Mouse (Mus musculus) brown adipose tissue, adult 24 weeks (tissue): ENCODE data around the gene Ptov1. TPM values are rescaled to one million over a fixed set of nuclear protein-coding genes. Genes with fewer than 3 reads are reported as not detected.
A peak's percentile ranks its signal among the peaks of the same experiment; 100 is the strongest.

Source experiments
- H3K27ac ChIP-seq: fragments of 200-500 bp; replicated peaks from 2 replicates; pipeline ENCODE4 v1.5.1; 2012; ENCODE audit warnings: low read depth, mild to moderate bottlenecking, low read length
- H3K4me1 ChIP-seq: fragments of 200-500 bp; 2 replicates; pipeline ENCODE4 v1.6.1; 2012; ENCODE audit warnings: low read length, mixed read lengths; ENCODE audit not compliant: control insufficient read depth, insufficient read depth, insufficient read length
- H3K4me3 ChIP-seq: fragments of 200-500 bp; 2 replicates; pipeline ENCODE4 v1.5.1; 2012; ENCODE audit warnings: low read depth, mild to moderate bottlenecking, low read length, moderate library complexity; ENCODE audit not compliant: insufficient read depth
- polyA plus RNA-seq: library from polyadenylated mRNA; stranded (reverse); fragments of >200 nt; gene quantifications from 2 replicates; pipeline ENCODE4 v1.2.4, GENCODE M21; 2012; ENCODE audit not compliant: missing spikeins, insufficient read depth, insufficient read length

The Ptov1 gene
- polyA plus RNA-seq, 1 experiment: 68.5 TPM

DNA sequence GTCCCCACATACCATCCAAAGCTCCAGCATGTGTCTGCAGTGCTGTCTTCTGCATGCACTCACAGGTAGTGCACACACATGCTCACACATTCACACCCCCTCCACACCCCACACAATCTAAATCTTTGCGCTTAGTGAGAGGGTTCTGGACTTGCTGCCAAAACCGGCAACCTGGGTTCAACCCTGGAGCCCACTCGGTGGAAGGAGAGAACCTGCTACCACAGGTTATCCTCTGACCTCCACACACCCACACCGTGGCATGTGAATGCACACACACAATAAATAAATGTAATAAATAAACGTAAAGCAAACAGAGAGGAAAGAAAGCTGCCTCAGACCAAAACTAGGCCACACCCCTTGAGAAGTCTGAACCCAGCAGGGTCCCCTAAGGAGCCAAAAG, 21.8 kb downstream of the Ptov1 start:
- Histone ChIP-seq H3K4me3 (peak overlapping the region; percentile 75), H3K27ac (no peak overlapping the region), H3K4me1 (peaks cover 3% of the 10 kb centered on the region; the same call in 1 of the 2 replicates)

DNA sequence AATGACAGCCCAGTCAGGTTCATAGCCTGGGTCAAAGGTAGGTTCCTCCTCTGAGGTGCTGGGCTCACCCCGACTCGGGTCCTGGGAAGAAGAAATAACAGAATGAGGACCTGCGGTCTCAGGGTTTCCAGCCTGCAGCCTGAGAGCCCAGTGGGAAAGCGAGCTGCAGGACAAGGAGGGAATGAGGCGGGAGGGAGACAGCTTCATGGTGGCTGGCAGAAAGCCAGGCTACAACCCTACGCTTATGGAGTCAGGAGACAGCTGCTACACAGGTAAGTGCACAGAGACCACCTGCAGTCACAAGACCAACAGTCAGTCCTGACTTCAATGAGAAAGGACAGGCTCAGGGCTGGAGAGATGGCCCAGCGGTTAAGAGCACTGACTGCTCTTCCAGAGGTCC, 22.8 kb downstream of the Ptov1 start:
- Histone ChIP-seq H3K4me1 (peaks cover 3% of the 10 kb centered on the region; the same call in 1 of the 2 replicates), H3K4me3 (no peak overlapping the region)

DNA sequence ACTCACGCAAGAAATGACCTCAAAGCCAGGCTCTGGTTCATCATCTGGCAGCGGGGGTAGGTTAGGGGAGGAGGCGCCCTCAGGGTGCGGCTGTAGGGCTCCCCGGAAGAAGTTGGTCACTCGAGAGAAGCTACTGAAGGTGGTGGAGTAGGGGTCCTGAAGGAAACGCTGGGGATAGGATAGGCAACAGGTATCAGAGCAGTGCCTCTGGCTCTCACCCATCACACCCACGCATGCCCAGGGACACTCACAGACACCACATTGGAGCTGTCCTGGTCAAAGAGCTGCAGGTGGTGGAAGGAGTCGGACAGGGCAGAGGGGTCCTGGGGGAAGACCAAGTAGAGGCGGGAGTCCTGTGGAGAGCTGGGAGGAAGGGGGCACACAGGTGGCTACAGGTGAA, 24.6 kb downstream of the Ptov1 start:
- Histone ChIP-seq H3K4me1 (peaks cover 5% of the 10 kb centered on the region), H3K4me3 (no peak overlapping the region), H3K27ac (no peak overlapping the region)

More for the DNA sequence above, 22.8 kb downstream of the Ptov1 start:
- H3K27ac ChIP-seq: no peak overlapping the region

DNA sequence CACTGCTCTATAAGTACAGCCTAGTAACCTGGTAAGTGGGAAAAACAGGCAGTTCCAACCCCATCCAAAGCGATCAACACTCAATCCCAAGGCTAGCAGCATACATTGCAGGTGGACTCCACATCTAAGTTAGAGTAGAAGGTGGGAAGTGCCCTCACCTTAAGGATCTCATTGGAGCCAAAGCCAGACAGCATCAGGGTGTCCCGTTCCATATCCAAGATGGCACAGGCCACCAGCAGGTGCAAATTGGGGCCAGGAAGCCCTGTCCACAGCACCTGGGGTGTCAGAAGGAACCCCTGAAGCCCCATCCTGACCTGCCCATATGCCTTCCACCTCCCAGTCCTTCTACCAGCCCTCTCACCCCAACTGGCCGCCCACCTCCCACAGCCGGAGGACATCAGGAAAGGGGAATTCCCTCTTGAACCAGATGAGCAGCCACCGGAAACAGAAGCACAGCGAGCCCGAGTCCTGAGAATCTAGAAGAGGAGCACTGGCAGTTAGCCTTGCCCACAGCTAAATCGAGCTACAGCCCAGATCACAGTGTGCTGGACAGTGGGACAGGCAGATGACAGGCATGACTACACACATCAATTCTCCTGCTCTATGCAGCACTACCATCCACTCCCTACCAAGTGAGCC, 27.6 kb downstream of the Ptov1 start:
- peaks cover 5% of the 10 kb centered on the region for H3K4me1 ChIP-seq
- H3K27ac ChIP-seq: no peak overlapping the region
- H3K4me3 ChIP-seq: no peak overlapping the region

DNA sequence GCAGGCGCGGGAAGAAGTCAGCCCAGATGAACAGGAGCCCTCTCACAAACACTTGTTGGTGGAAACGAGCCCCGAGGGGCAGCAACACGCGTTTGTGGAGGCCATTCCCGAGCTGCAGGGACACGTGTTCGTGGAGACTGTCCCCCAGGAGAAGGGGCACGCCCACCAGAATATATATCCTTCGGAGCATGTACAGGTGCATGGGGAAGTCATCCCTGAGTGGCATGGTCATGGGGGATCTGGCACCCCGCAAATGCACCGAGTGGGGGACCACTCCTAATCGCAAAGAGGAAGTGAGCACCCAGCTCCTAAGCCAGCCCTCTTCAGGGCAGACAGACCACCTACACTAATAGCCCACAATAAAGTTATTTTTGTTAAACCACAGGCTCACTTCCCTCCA, 29.2 kb downstream of the Ptov1 start:
- Histone ChIP-seq H3K4me3 (no peak overlapping the region), H3K27ac (no peak overlapping the region), H3K4me1 (peaks cover 14% of the 10 kb centered on the region)

DNA sequence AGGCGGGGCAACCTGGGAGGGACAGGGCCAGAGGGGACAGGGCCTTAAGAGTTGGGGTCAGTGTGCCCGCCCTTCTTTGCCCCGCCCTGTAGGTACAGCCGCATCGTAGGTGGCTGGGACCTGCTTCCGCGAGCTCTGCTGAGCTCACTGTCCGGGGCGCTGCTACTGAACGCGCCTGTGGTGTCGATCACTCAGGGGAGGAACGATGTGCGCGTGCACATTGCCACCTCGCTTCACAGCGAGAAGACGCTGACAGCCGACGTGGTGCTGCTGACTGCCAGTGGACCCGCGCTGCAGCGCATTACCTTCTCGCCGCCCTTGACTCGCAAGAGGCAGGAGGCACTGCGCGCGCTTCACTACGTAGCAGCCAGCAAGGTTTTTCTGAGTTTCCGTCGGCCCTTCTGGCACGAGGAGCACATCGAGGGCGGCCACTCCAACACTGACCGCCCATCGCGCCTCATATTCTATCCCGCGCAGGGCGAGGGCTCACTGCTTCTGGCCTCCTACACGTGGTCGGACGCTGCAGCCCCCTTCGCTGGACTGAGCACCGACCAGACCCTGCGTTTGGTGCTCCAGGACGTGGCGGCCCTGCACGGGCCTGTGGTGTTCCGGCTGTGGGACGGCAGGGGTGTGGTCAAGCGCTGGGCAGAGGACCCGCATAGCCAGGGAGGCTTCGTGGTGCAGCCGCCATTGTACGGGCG, 29.9 kb downstream of the Ptov1 start:
- Histone ChIP-seq H3K4me1 (peaks cover 14% of the 10 kb centered on the region), H3K27ac (no peak overlapping the region), H3K4me3 (peak overlapping the region; percentile 37)

DNA sequence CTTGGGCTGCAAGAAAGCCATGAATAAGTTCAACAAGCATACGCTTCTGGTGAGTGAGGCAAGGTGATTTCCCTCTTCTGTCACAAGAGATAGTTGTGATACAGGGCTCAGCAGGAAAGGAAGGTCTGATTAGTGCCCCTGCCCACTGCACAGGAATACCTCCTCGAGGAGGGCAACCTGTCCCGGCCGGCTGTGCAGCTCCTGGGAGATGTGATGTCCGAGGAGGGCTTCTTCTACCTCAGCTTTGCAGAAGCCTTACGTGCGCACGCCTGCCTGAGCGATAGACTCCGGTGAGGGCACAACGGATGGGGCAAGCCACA, 30.5 kb downstream of the Ptov1 start:
- H3K27ac ChIP-seq: no peak overlapping the region
- H3K4me3 ChIP-seq: no peak overlapping the region
- H3K4me1 ChIP-seq: peaks cover 14% of the 10 kb centered on the region

DNA sequence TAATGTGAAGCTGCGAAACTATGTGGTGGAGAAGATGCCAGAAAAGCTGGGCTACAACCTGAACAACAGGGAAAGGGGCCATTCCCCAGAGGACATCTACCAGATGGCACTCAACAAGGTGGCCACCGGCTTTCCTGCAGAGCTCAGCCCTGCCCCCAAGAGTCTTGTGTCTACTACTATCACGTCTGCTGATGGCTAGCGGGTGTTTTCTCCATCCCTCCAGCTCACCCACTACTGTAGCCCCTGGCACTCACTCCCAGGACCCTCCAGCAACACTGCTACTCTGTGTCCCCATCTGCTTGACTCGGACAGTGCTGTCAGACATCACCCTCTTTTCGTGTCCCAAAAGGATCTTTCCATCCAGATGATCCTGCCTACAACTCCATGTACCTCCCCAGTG, 31.5 kb downstream of the Ptov1 start:
- H3K4me1 ChIP-seq: peaks cover 14% of the 10 kb centered on the region
- H3K27ac ChIP-seq: no peak overlapping the region
- H3K4me3 ChIP-seq: no peak overlapping the region

DNA sequence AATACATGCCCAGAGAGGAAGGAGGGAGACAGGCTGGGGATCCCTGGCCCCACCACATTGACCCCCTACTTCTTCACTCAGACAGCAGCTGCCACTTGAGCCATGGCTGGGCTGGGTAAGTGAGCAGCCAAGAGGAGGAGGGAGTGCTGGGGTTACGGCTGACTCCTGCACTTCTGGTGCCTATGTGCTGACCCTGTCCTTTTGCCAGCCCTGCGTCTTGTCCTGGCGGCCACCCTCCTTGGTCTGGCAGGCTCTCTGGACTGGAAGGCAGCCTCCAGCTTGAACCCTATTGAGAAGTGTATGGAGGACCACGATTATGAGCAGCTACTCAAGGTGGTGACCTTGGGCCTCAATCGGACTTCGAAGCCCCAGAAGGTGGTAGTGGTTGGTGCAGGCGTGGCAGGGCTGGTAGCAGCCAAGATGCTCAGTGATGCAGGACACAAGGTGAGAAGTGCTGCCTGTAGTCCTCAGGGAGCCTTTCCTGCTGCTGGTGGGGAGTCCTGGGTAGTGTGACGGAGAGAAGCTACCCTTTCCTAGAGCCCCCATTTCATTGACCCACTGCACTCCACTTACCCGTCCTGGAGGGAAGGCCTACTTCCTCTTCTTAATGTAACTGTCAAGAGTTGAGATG, 33.0 kb downstream of the Ptov1 start:
- Histone ChIP-seq H3K4me3 (no peak overlapping the region), H3K4me1 (peaks cover 14% of the 10 kb centered on the region), H3K27ac (peak overlapping the region; percentile 15; the same call in 1 of the 2 replicates)

DNA sequence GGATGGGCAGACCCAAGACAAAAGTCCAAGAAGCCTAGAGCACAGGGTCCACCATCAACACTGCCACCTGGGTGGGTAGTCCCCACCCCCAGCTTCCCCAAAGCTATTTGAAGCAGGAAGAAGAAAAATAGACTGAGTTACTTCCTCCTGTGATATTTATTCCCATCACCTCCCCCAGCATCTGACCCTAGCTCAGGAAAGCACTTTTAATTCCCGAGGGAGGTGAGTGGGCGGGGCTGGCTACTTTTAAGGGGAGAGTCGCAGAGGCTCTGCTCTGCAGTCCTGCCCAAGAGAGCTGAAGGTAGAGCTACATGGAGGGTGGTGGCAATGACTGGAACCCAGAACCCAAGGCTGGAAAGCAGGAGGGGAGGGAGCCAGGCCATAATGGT, 33.6 kb downstream of the Ptov1 start:
- no peak overlapping the region for H3K4me3 ChIP-seq
- peak overlapping the region; percentile 15; the same call in 1 of the 2 replicates for H3K27ac ChIP-seq
- peaks cover 14% of the 10 kb centered on the region for H3K4me1 ChIP-seq

DNA sequence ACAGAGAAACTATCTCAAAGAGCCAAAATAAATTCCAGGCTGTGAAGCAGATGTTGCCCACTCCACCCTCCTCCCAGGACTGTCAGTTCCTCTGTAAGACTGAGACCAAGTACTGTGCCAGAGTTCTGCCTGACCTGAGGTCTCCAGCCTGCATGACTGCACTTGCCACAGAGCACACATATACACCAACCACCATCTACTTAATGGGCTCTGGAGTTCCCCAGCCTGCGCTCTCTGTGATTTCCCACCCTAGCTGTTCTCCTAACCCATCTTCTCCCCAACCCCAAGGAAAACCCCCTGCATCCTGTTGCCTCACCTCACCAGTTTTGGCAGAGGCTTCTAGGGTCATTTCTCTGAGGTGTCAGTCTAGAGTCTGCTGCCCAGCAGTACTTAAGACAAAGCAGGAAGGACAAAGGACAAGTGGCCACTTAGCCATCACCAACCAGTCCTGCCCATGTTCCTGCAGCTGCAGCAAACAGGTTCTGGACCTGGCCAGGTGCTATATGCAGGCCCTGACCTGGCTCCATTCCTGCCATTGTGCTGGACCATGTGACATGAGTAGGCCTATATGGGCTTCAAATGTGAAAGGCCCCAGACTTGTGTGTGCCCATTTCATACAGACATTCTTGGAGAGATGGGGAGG, 34.1 kb downstream of the Ptov1 start:
- Histone ChIP-seq H3K4me3 (no peak overlapping the region), H3K4me1 (peaks cover 14% of the 10 kb centered on the region), H3K27ac (peak overlapping the region; percentile 7; the same call in 1 of the 2 replicates)

DNA sequence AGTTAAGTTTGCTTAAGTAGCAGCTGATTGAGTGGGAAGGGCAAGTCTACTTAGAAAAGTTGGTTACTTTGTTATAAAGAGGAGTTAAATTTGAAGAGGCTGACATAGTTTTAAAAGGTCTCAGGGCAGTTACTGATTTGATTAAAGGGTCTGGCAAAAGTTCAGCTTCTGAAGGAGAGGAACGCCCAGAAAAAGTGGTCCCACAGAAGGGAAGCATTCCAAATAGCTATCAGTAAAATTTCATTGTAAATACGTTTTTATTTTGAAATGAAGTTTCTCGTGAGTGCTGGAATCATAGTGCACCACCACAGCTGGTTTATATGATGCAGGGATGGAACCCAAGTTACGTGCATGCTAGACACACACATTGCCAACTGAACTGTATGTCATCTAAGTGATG, 36.8 kb downstream of the Ptov1 start:
- no peak overlapping the region for H3K27ac ChIP-seq
- peaks cover 8% of the 10 kb centered on the region for H3K4me1 ChIP-seq
- no peak overlapping the region for H3K4me3 ChIP-seq

DNA sequence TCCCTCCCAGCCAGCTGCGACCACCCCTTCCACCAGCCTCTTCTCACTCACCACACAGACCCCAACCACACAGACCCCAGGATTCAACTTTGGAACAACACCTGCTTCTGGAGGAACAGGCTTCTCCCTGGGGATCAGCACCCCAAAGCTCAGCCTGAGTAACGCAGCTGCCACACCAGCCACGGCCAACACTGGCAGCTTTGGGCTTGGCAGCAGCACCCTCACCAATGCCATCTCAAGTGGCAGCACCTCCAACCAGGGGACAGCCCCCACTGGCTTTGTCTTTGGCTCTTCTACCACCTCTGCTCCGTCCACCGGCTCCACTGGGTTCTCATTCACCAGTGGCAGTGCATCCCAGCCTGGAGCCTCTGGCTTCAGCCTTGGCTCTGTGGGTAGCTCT, 40.9 kb downstream of the Ptov1 start:
- no peak overlapping the region for H3K4me3 ChIP-seq
- no peak overlapping the region for H3K27ac ChIP-seq
- no peaks in the 10 kb centered on the region; the same call in 1 of the 2 replicates for H3K4me1 ChIP-seq

DNA sequence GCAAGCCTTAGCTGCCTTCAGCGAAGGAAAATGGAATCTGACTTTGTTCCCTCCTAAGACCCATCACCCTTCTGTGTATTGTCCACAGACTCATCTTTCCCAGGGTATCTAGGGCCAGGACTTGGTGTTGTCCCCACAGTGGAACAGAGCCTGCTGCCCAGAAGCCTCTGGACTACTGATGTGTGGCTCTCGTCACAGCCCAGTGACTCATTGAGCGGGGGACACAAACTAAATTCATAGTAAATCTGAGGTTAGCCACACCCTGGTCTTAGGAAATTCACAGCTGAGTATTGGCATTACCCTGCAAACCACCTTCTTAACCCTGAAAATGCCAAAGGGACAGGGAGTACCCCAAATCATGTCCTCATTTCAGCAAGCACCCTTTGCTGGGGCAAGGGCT, 42.8 kb downstream of the Ptov1 start:
- Histone ChIP-seq H3K27ac (no peak overlapping the region), H3K4me1 (no peaks in the 10 kb centered on the region; the same call in 1 of the 2 replicates), H3K4me3 (no peak overlapping the region)

DNA sequence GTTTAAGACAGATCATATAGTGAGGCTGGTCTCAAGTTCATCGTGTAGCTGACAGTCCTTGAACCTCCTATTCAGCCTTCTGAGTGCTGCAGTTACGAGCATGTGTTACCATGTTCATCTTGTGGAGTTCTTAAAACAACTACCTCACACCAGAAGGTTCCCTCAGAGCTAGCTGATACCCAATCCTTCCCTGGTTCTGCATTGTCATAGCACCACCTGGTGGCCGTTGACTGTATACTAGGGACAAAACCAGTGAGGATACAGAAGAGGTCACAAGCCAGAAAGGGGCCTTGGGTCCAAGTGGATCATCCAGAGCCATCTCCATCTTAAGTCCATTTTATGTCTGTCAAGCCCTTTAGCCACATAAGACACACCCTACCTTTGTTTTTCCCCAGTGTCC, 44.7 kb downstream of the Ptov1 start:
- Histone ChIP-seq H3K4me3 (no peak overlapping the region), H3K4me1 (0 out of 2 replicates have a peak, but pooled peaks cover 3% of the 10 kb centered on the region), H3K27ac (no peak overlapping the region)
